Mouse (Mus musculus) c-Kit-positive CD71-positive TER-119-negative erythroid progenitor cells, embryonic 14.5 days (primary cell): ENCODE results near the gene Rexo1.

Source experiments
- DNase-seq: peaks from one replicate; pipeline ENCODE4 v3.0.0-alpha.2; 2013; ENCODE audit warnings: low read depth

The Rexo1 gene

DNA sequence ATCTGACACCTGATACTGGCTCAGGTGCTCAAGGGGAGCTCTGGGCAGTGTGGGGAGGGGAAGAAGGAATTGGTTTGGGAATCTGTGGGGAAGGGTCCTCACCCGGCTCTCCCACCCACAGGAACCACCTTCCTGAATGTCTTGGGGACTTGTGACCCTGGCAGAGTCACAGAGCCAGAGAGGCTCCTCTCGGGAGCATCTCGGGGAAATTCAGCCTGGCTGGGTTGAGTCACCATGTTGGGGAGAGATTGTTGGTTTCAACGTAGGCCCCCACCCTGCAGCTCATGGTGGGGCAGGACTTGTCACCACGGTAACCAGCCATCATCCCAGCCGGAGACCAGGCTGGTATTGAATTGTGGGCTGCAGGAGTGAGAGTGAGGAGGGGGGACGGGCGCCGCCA, 56.6 kb downstream of the Rexo1 start:
- no peak for DNase-seq

DNA sequence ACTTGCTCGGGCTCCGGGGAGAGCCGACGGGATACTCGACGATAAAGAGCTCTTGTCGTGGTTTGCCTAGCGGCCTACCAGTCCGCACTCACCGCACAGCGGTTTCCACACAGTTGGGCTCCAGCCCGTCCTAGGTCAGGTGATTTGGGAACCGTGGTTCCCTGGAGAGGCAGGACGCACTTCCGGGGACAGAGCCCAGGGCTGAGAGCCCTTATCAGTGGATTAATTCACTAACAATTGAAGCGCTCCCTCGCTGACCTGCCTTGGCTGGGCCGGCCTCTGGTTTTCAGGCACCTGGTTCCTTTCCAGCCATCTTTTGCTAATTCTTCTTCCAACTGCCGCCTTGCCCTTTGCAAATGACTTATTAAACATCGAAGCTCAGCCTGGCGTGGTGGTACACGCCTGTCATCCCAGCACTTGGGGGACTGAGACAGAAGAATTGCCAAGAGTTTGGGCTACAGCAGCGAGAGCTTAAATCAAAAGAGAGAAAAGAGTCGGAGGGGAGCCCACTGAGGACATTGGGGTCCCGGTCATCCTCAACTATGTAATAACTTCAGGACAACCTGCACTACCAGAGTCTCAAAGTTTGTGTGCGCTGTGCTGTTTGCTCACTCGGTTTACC, 57.6 kb downstream of the Rexo1 start:
- no peak for DNase-seq

DNA sequence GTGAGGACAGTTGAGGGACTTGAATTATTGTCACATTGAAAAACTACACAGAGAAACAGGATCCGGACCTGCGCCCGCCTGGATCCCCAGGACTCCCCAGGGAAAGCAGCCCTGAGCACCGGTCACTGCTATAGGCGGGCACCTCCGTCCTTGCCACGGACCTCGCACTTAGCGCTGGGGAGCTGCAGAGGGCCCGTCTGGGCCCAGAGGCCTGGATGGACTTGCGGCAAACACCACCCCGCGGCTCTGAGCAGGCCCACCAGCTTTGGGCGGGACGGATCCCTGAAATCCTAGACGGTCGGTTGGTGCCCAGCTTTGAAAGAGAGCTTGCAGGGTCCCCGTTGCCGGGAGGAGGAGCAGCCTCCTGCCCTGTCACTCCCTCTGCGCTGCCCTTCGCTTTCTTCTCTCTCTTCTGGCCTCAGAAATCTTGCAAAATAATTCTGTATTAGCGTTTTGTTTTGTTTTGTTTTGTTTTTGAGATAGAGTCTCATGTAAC, 58.5 kb downstream of the Rexo1 start:
- no peak for DNase-seq

GRCm38 (mm10) chr10:80502291-80502690, 59.1 kb downstream of the Rexo1 start:
- no peak for DNase-seq

DNA sequence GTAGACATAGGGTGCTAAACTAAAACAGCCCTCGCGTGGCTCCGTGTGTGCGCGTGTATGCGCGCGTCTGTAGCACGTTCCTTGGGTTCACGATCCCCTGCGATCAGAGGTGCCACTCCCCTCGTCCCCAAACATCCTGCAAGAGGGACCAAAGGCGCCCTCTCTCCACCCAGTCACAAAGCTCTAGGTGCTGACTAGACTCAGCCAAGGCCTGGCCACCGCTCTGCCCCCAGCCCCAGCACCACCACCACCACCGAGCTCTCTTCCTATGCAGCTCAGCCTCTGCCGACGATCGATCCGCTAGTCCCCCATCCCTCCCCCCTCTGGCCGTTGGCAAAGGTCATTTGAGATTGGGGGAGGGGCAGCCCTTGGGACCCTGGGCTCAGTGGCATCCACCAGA, 64.9 kb downstream of the Rexo1 start:
- no peak for DNase-seq

- no peak for DNase-seq
Measured at GRCm38 (mm10) chr10:80495901-80496300, 65.5 kb downstream of the Rexo1 start.

GRCm38 (mm10) chr10:80494732-80495131, 66.6 kb downstream of the Rexo1 start, which contains the start of gene Onecut3:
Gene Onecut3 (plus strand): TSS chr10:80494835.
- DNase-seq: no peak
